Mouse (Mus musculus): ENCODE data around the gene a.

- TF ChIP-seq CTCF (IDR thresholded peaks at IDR 0.05; ENCODE audit: low read depth) (no peak), EP300 (optimal IDR thresholded peaks at IDR 0.05) (no peak)
Measured at GRCm38 (mm10) chr2:154742911-154743819, 48.0 kb upstream of the a start.
